Mouse (Mus musculus): ENCODE data around the gene Dmbx1.

GRCm38 (mm10) chr4:115905701-115906100 is 34.0 kb downstream of the Dmbx1 start:
- TF ChIP-seq CTCF (IDR thresholded peaks at IDR 0.05; ENCODE audit: control insufficient read depth, insufficient read depth, low read length) (no peak), POLR2A (IDR thresholded peaks at IDR 0.05; ENCODE audit: borderline replicate concordance, control insufficient read depth, low read depth, low read length) (no peak)

All from bone marrow, adult 2 months (tissue).